Mouse (Mus musculus) myocyte (in vitro differentiated cells): Measurements from ENCODE around the gene Pigp. TPM values are rescaled to one million over a fixed set of nuclear protein-coding genes. Genes with fewer than 3 reads are reported as not detected.

Experiments
- H3K27me3 ChIP-seq: one replicate; pipeline ENCODE4 v1.6.1; 2011; ENCODE audit not compliant: control insufficient read depth, insufficient read depth, insufficient read length
- H3K36me3 ChIP-seq: one replicate; pipeline ENCODE4 v1.6.1; 2011; ENCODE audit not compliant: control insufficient read depth, insufficient read depth
- H3K4me2 ChIP-seq: one replicate; pipeline ENCODE4 v1.6.1; 2011; ENCODE audit warnings: low read depth, control low read depth
- H3K4me3 ChIP-seq: one replicate; pipeline ENCODE4 v1.5.1; 2011; ENCODE audit warnings: mild to moderate bottlenecking, control low read depth, moderate library complexity
- H3K79me2 ChIP-seq: one replicate; pipeline ENCODE4 v1.6.1; 2011; ENCODE audit not compliant: control insufficient read depth, insufficient read depth
- H3ac ChIP-seq: one replicate; pipeline ENCODE4 v1.6.1; 2011; ENCODE audit not compliant: control insufficient read depth, insufficient read length
- CEBPB ChIP-seq: IDR thresholded peaks from 2 replicates; pipeline ENCODE4 v1.6.1; 2011; ENCODE audit warnings: mild to moderate bottlenecking, moderate library complexity; ENCODE audit not compliant: poor library complexity, insufficient read depth, severe bottlenecking
- E2F4 ChIP-seq: IDR thresholded peaks from one replicate; pipeline ENCODE4 v1.6.1; 2011; ENCODE audit warnings: mild to moderate bottlenecking, control low read depth, moderate library complexity; ENCODE audit not compliant: insufficient read depth
- MAX ChIP-seq: IDR thresholded peaks from one replicate; pipeline ENCODE4 v1.6.1; 2011; ENCODE audit warnings: low read depth, mild to moderate bottlenecking, control low read depth
- MYOD1 ChIP-seq, 3 experiments: IDR thresholded peaks; one replicate each; pipeline ENCODE4 v1.6.1; 2011; ENCODE audit warnings: control low read depth in 2 of 3, low read depth in 2 of 3, mild to moderate bottlenecking in 2 of 3, moderate library complexity in 1 of 3; ENCODE audit not compliant: insufficient read length in 2 of 3, control insufficient read depth in 1 of 3
- MYOG ChIP-seq, 3 experiments: IDR thresholded peaks; one replicate each; pipeline ENCODE4 v1.6.1; 2011; ENCODE audit warnings: control low read depth in 2 of 3, low read depth in 2 of 3, mild to moderate bottlenecking in 2 of 3; ENCODE audit not compliant: insufficient read length in 2 of 3, control insufficient read depth in 1 of 3, insufficient read depth in 1 of 3
- POLR2A ChIP-seq: IDR thresholded peaks from one replicate; pipeline ENCODE4 v1.6.1; 2011; ENCODE audit warnings: low read depth, mild to moderate bottlenecking, control low read depth, moderate library complexity; ENCODE audit not compliant: insufficient read length
- POLR2AphosphoS2 ChIP-seq: IDR thresholded peaks from one replicate; pipeline ENCODE4 v1.6.1; 2011; ENCODE audit warnings: low read depth, control low read depth; ENCODE audit not compliant: insufficient read length
- REST ChIP-seq: IDR thresholded peaks from one replicate; pipeline ENCODE4 v1.6.1; 2011; ENCODE audit warnings: mild to moderate bottlenecking, control low read depth, moderate library complexity; ENCODE audit not compliant: insufficient read depth, insufficient read length
- SRF ChIP-seq: IDR thresholded peaks from one replicate; pipeline ENCODE4 v1.6.1; 2011; ENCODE audit warnings: low read depth; ENCODE audit not compliant: control insufficient read depth, insufficient read length
- TCF12 ChIP-seq: IDR thresholded peaks from one replicate; pipeline ENCODE4 v1.6.1; 2011; ENCODE audit warnings: mild to moderate bottlenecking, control low read depth; ENCODE audit not compliant: poor library complexity, insufficient read depth, severe bottlenecking
- TCF3 ChIP-seq: IDR thresholded peaks from one replicate; pipeline ENCODE4 v1.6.1; 2011; ENCODE audit warnings: low read depth, control low read depth; ENCODE audit not compliant: insufficient read length
- USF1 ChIP-seq: IDR thresholded peaks from one replicate; pipeline ENCODE4 v1.6.1; 2011; ENCODE audit warnings: low read depth, mild to moderate bottlenecking, control low read depth, moderate library complexity
- polyA plus RNA-seq: library from polyadenylated mRNA; unstranded; fragments of >200 nt; fragmentation: generic; extraction: Trizol; gene quantifications from one replicate; pipeline ENCODE4 v1.2.1, GENCODE M21; 2012; ENCODE audit warnings: missing spikeins

Pigp gene
- 63.2 TPM for polyA plus RNA-seq

- no peaks in the 10 kb centered on the region for H3K27me3 ChIP-seq
- H3K4me3 ChIP-seq: peak within 1 kb of the TSS; percentile 61
- TF ChIP-seq SRF (no peak), MYOD1 (IDR thresholded peaks at IDR 0.05; ENCODE audit: control insufficient read depth in 1 of 3, insufficient read length in 2 of 3, low read depth in 2 of 3) (peak in 1 of 3 experiments; percentile 1), MAX (no peak), REST (no peak), POLR2A (peak; percentile 12), CEBPB (no peak)
- H3K36me3 ChIP-seq: no peaks in the 10 kb centered on the region
- H3K4me2 ChIP-seq: peak within 1 kb of the TSS; percentile 81
- peak within 1 kb of the TSS; percentile 30 for H3ac ChIP-seq
- H3K79me2 ChIP-seq: peaks cover 50% of the 10 kb centered on the region
These were observed at the start of gene Pigp for GRCm38 (mm10) chr16:94371301-94371931. Gene Pigp (minus strand): TSS chr16:94371842.

GRCm38 (mm10) chr16:94420498-94420897 lies 48.9 kb upstream of the Pigp start:
- TF ChIP-seq TCF3 (no peak), USF1 (no peak), REST (no peak), E2F4 (no peak), POLR2A (no peak)
- H3K36me3 ChIP-seq: peaks cover 74% of the 10 kb centered on the region
- H3K79me2 ChIP-seq: no peaks in the 10 kb centered on the region
- no peak overlapping the region for H3ac ChIP-seq
- H3K4me2 ChIP-seq: no peak overlapping the region
- no peak overlapping the region for H3K4me3 ChIP-seq
- no peaks in the 10 kb centered on the region for H3K27me3 ChIP-seq

- H3ac ChIP-seq: no peak overlapping the region
- peaks cover 37% of the 10 kb centered on the region for H3K36me3 ChIP-seq
- peaks cover 6% of the 10 kb centered on the region for H3K79me2 ChIP-seq
These were observed 42.5 kb upstream of the Pigp start for GRCm38 (mm10) chr16:94414151-94414550.

GRCm38 (mm10) chr16:94412760-94413159 lies 41.1 kb upstream of the Pigp start:
- Histone ChIP-seq H3K36me3 (peaks cover 26% of the 10 kb centered on the region), H3ac (no peak overlapping the region), H3K79me2 (peaks cover 6% of the 10 kb centered on the region), H3K4me3 (no peak overlapping the region), H3K4me2 (no peak overlapping the region), H3K27me3 (no peaks in the 10 kb centered on the region)
- TF ChIP-seq CEBPB (no peak), USF1 (no peak), TCF3 (no peak)

More at GRCm38 (mm10) chr16:94414151-94414550, 42.5 kb upstream of the Pigp start:
- H3K4me3 ChIP-seq: no peak overlapping the region
- H3K27me3 ChIP-seq: no peaks in the 10 kb centered on the region
- TF ChIP-seq CEBPB (no peak), MYOG (IDR thresholded peaks at IDR 0.05; ENCODE audit: control insufficient read depth in 1 of 3, insufficient read depth in 1 of 3, insufficient read length in 2 of 3, low read depth in 2 of 3) (no peak)
- no peak overlapping the region for H3K4me2 ChIP-seq

- Histone ChIP-seq H3K4me3 (no peak overlapping the region), H3K4me2 (no peak overlapping the region), H3K36me3 (peaks cover 25% of the 10 kb centered on the region), H3K79me2 (peaks cover 6% of the 10 kb centered on the region), H3ac (no peak overlapping the region), H3K27me3 (no peaks in the 10 kb centered on the region)
- no peak for TF ChIP-seq POLR2AphosphoS2
- no peak for TF ChIP-seq CEBPB
- no peak for TF ChIP-seq USF1
- TF ChIP-seq MAX: no peak
- no peak for TF ChIP-seq POLR2A
- no peak for TF ChIP-seq TCF12
- no peak for TF ChIP-seq MYOD1 (IDR thresholded peaks at IDR 0.05; ENCODE audit: control insufficient read depth in 1 of 3, insufficient read length in 2 of 3, low read depth in 2 of 3)
These were observed 40.6 kb upstream of the Pigp start for GRCm38 (mm10) chr16:94412198-94412597.

- peaks cover 24% of the 10 kb centered on the region for H3K36me3 ChIP-seq
- H3K27me3 ChIP-seq: no peaks in the 10 kb centered on the region
- H3K79me2 ChIP-seq: peaks cover 6% of the 10 kb centered on the region
- no peak for TF ChIP-seq MYOG (IDR thresholded peaks at IDR 0.05; ENCODE audit: control insufficient read depth in 1 of 3, insufficient read depth in 1 of 3, insufficient read length in 2 of 3, low read depth in 2 of 3)
- TF ChIP-seq TCF3: no peak
- TF ChIP-seq E2F4: no peak
- no peak for TF ChIP-seq MYOD1 (IDR thresholded peaks at IDR 0.05; ENCODE audit: control insufficient read depth in 1 of 3, insufficient read length in 2 of 3, low read depth in 2 of 3)
- TF ChIP-seq USF1: no peak
- no peak for TF ChIP-seq POLR2A
- TF ChIP-seq TCF12: no peak
- no peak for TF ChIP-seq REST
- no peak for TF ChIP-seq SRF
- no peak for TF ChIP-seq POLR2AphosphoS2
- no peak overlapping the region for H3ac ChIP-seq
- no peak overlapping the region for H3K4me3 ChIP-seq
- H3K4me2 ChIP-seq: no peak overlapping the region
These were observed 39.6 kb upstream of the Pigp start for GRCm38 (mm10) chr16:94411287-94411686.
